Mouse (Mus musculus) lung, adult 2 months (tissue): Measurements from ENCODE around the gene Ifna11.
"Not testable (repeated sequence)": the region's sequence is repeated elsewhere in the genome, so short reads cannot be mapped to it uniquely, and the experiment has no call there.

ENCODE experiments used
- CTCF ChIP-seq: fragments of 200-500 bp; IDR thresholded peaks from 2 replicates; pipeline ENCODE4 v1.5.1; 2011; ENCODE audit warnings: mild to moderate bottlenecking, low read length, control low read depth; ENCODE audit not compliant: insufficient read depth
- POLR2A ChIP-seq: fragments of 200-500 bp; IDR thresholded peaks from 2 replicates; pipeline ENCODE4 v1.6.1; 2011; ENCODE audit warnings: low read depth, mild to moderate bottlenecking, control low read depth, low read length, borderline replicate concordance; ENCODE audit errors: extremely low read depth

- not testable (repeated sequence) for TF ChIP-seq POLR2A, CTCF
These were observed 20.4 kb upstream of the Ifna11 start, which contains the start of gene Gm13285 for GRCm38 (mm10) chr4:88799365-88799764.
